Mouse (Mus musculus) cerebellum, adult 11 months (tissue): Measurements from ENCODE around the gene Mpeg1.

Experiments used
- DNase-seq: peaks from one replicate; pipeline ENCODE4 v3.0.0; 2022

Mpeg1 gene

GRCm38 (mm10) chr19:12494187-12494458, 33.5 kb downstream of the Mpeg1 start:
- DNase-seq = no peak

- DNase-seq = no peak
These were observed 34.5 kb downstream of the Mpeg1 start for GRCm38 (mm10) chr19:12494972-12495535.

- DNase-seq = no peak
These were observed 35.7 kb downstream of the Mpeg1 start for GRCm38 (mm10) chr19:12496241-12496640.

- DNase-seq = no peak
These were observed 37.3 kb downstream of the Mpeg1 start for GRCm38 (mm10) chr19:12497909-12498308.

- DNase-seq = no peak
These were observed 37.7 kb downstream of the Mpeg1 start for GRCm38 (mm10) chr19:12498321-12498720.

- no peak for DNase-seq
These were observed 38.4 kb downstream of the Mpeg1 start for GRCm38 (mm10) chr19:12498941-12499340.

GRCm38 (mm10) chr19:12499485-12499884, 38.9 kb downstream of the Mpeg1 start:
- no peak for DNase-seq

GRCm38 (mm10) chr19:12500124-12500523, 39.5 kb downstream of the Mpeg1 start:
- DNase-seq = no peak

GRCm38 (mm10) chr19:12500881-12501311, 40.3 kb downstream of the Mpeg1 start:
- DNase-seq = peak; percentile 57

- peak; percentile 93 for DNase-seq
These were observed 41.1 kb downstream of the Mpeg1 start, which contains the start of gene Dtx4 for GRCm38 (mm10) chr19:12501370-12502347. Dtx4 (minus strand) TSS chr19:12501454.

GRCm38 (mm10) chr19:12502756-12503155, 42.2 kb downstream of the Mpeg1 start:
- no peak for DNase-seq

GRCm38 (mm10) chr19:12514621-12515020, 54.0 kb downstream of the Mpeg1 start:
- DNase-seq = no peak
